In genomic region chr10:49220096-49220495, GRCm38 (mm10) we compare ENCODE assay signal across 27 mouse cellular contexts.
DNase-seq lines count a peak whose midpoint lies in the region; ATAC-seq lines count a peak whose summit lies in the region.
"Had no signal": no experiment of that assay in that cellular context is flagged by ENCODE, and none has a peak within 500 bp of the region (broad histone marks: within the 10 kb centered on the region; RNA-seq: fewer than 3 reads in every experiment).

No protein-coding gene starts in this region.

- H3K4me2 ChIP-seq in forebrain, embryonic 11.5 days (ENCODE audit: low read depth, low read length, severe bottlenecking) = no peak overlapping the region
- no peak overlapping the region for H3K4me2 ChIP-seq in midbrain, embryonic 12.5 days (replicated peaks)
- H3K4me2 ChIP-seq in midbrain, embryonic 14.5 days (ENCODE audit: low read length) = no peak overlapping the region
- no peak overlapping the region for H3K4me2 ChIP-seq in forebrain, embryonic 15.5 days (replicated peaks)
- H3K4me2 ChIP-seq in neural tube, embryonic 14.5 days (ENCODE audit: low read depth, low read length) = no peak overlapping the region
- H3K4me2 ChIP-seq: embryonic facial prominence, embryonic 12.5 days; heart, embryonic 13.5 days had no signal

- DNase-seq in forebrain, embryonic 11.5 days (ENCODE audit: low spot score) = no peak
- no peak for DNase-seq in forebrain, embryonic 10.5 days (ENCODE audit: extremely low spot score, low spot score)
- no peak for DNase-seq in midbrain, embryonic 14.5 days
- no peak for DNase-seq in kidney, adult 11 months
- DNase-seq in spleen, postnatal 14 days (ENCODE audit: low spot score in 2 of 2) = no peak
- DNase-seq: adrenal gland, adult 8-10 months; cerebellum, adult 11 months; cerebellum, adult 9-11 months; embryo, embryonic 11 days; gastrocnemius, postnatal 10 days; heart, postnatal 10 days; kidney, adult 2 months; kidney, postnatal 36 days; liver; lung, adult 2 months; lung, postnatal 10 days; right cerebral cortex, postnatal 4 days had no signal

- H3K9ac ChIP-seq in forebrain, embryonic 11.5 days (ENCODE audit: low read length) = no peak overlapping the region
- no peak overlapping the region for H3K9ac ChIP-seq in midbrain, embryonic 12.5 days (replicated peaks)
- no peak overlapping the region for H3K9ac ChIP-seq in midbrain, embryonic 14.5 days (replicated peaks; ENCODE audit: low read length)
- H3K9ac ChIP-seq in forebrain, embryonic 15.5 days (replicated peaks) = no peak overlapping the region
- no peak overlapping the region for H3K9ac ChIP-seq in neural tube, embryonic 14.5 days (replicated peaks; ENCODE audit: low read depth, low read length)
- H3K9ac ChIP-seq: embryonic facial prominence, embryonic 12.5 days; heart, embryonic 13.5 days; liver, embryonic 14.5 days had no signal

- no peaks in the 10 kb centered on the region for H3K27me3 ChIP-seq in forebrain, embryonic 11.5 days (ENCODE audit: control insufficient read depth, insufficient read depth, low read length)
- no peaks in the 10 kb centered on the region for H3K27me3 ChIP-seq in forebrain, embryonic 10.5 days (ENCODE audit: poor library complexity, severe bottlenecking)
- no peaks in the 10 kb centered on the region for H3K27me3 ChIP-seq in midbrain, embryonic 12.5 days
- no peaks in the 10 kb centered on the region for H3K27me3 ChIP-seq in midbrain, embryonic 14.5 days (ENCODE audit: control insufficient read depth, insufficient read depth, low read length)
- no peaks in the 10 kb centered on the region for H3K27me3 ChIP-seq in forebrain, embryonic 15.5 days
- H3K27me3 ChIP-seq in neural tube, embryonic 14.5 days (ENCODE audit: control insufficient read depth, insufficient read depth, low read length) = no peaks in the 10 kb centered on the region
- H3K27me3 ChIP-seq: embryonic facial prominence, embryonic 12.5 days; heart, embryonic 13.5 days had no signal

- 43% methylated on average over 1 of the region's 1 CpGs for WGBS in forebrain, embryonic 11.5 days
- 59% methylated on average over 1 of the region's 1 CpGs for WGBS in forebrain, embryonic 10.5 days
- 43% methylated on average over 1 of the region's 1 CpGs for WGBS in midbrain, embryonic 12.5 days
- 60% methylated on average over 1 of the region's 1 CpGs for WGBS in midbrain, embryonic 14.5 days
- WGBS in forebrain, embryonic 15.5 days = 12% methylated on average over 1 of the region's 1 CpGs
- WGBS in neural tube, embryonic 14.5 days = 21% methylated on average over 1 of the region's 1 CpGs

- H3K4me3 ChIP-seq in forebrain, embryonic 11.5 days (ENCODE audit: low read depth, low read length) = no peak overlapping the region
- H3K4me3 ChIP-seq in forebrain, embryonic 10.5 days = no peak overlapping the region
- no peak overlapping the region for H3K4me3 ChIP-seq in midbrain, embryonic 12.5 days
- no peak overlapping the region for H3K4me3 ChIP-seq in midbrain, embryonic 14.5 days (replicated peaks; ENCODE audit: low read depth, low read length)
- H3K4me3 ChIP-seq in forebrain, embryonic 15.5 days = no peak overlapping the region
- H3K4me3 ChIP-seq in neural tube, embryonic 14.5 days (ENCODE audit: low read depth, low read length) = no peak overlapping the region
- H3K4me3 ChIP-seq: embryonic facial prominence, embryonic 12.5 days; heart, embryonic 13.5 days; myocyte had no signal

- H3K4me1 ChIP-seq in forebrain, embryonic 11.5 days (replicated peaks; ENCODE audit: control insufficient read depth, insufficient read depth, low read length) = no peaks in the 10 kb centered on the region
- peaks cover 8% of the 10 kb centered on the region; the same call in 1 of the 2 replicates for H3K4me1 ChIP-seq in forebrain, embryonic 10.5 days
- no peaks in the 10 kb centered on the region for H3K4me1 ChIP-seq in midbrain, embryonic 12.5 days
- no peaks in the 10 kb centered on the region for H3K4me1 ChIP-seq in midbrain, embryonic 14.5 days (ENCODE audit: control insufficient read depth, insufficient read depth, low read length)
- peaks cover 5% of the 10 kb centered on the region; the same call in 1 of the 2 replicates for H3K4me1 ChIP-seq in forebrain, embryonic 15.5 days
- H3K4me1 ChIP-seq in neural tube, embryonic 14.5 days (ENCODE audit: control insufficient read depth, insufficient read depth, low read length) = no peaks in the 10 kb centered on the region
- H3K4me1 ChIP-seq: embryonic facial prominence, embryonic 12.5 days; heart, embryonic 13.5 days had no signal

- H3K27ac ChIP-seq in forebrain, embryonic 11.5 days (ENCODE audit: low read depth, low read length) = no peak overlapping the region
- no peak overlapping the region for H3K27ac ChIP-seq in forebrain, embryonic 10.5 days
- H3K27ac ChIP-seq in midbrain, embryonic 12.5 days (replicated peaks) = no peak overlapping the region
- H3K27ac ChIP-seq in midbrain, embryonic 14.5 days (replicated peaks; ENCODE audit: low read depth, low read length) = no peak overlapping the region
- H3K27ac ChIP-seq in forebrain, embryonic 15.5 days (replicated peaks) = peak overlapping the region; percentile 12; the same call in 1 of the 2 replicates
- no peak overlapping the region for H3K27ac ChIP-seq in neural tube, embryonic 14.5 days (ENCODE audit: low read depth, low read length)
- H3K27ac ChIP-seq: embryonic facial prominence, embryonic 12.5 days; heart, embryonic 13.5 days; liver, embryonic 14.5 days; macrophage had no signal

- H3K9me3 ChIP-seq in forebrain, embryonic 11.5 days (ENCODE audit: control insufficient read depth, low read length) = no peaks in the 10 kb centered on the region
- no peaks in the 10 kb centered on the region for H3K9me3 ChIP-seq in forebrain, embryonic 10.5 days
- no peaks in the 10 kb centered on the region for H3K9me3 ChIP-seq in midbrain, embryonic 12.5 days
- H3K9me3 ChIP-seq in midbrain, embryonic 14.5 days (ENCODE audit: control insufficient read depth, low read length) = no peaks in the 10 kb centered on the region
- no peaks in the 10 kb centered on the region for H3K9me3 ChIP-seq in forebrain, embryonic 15.5 days
- H3K9me3 ChIP-seq in neural tube, embryonic 14.5 days (ENCODE audit: control insufficient read depth, low read length) = no peaks in the 10 kb centered on the region
- H3K9me3 ChIP-seq: embryonic facial prominence, embryonic 12.5 days; G1E; heart, embryonic 13.5 days had no signal

- H3K36me3 ChIP-seq in forebrain, embryonic 11.5 days (ENCODE audit: control insufficient read depth, insufficient read depth, low read length) = no peaks in the 10 kb centered on the region
- H3K36me3 ChIP-seq in forebrain, embryonic 10.5 days (replicated peaks) = no peaks in the 10 kb centered on the region
- no peaks in the 10 kb centered on the region for H3K36me3 ChIP-seq in midbrain, embryonic 12.5 days
- H3K36me3 ChIP-seq in midbrain, embryonic 14.5 days (ENCODE audit: control insufficient read depth, insufficient read depth, low read length) = no peaks in the 10 kb centered on the region
- no peaks in the 10 kb centered on the region for H3K36me3 ChIP-seq in forebrain, embryonic 15.5 days
- no peaks in the 10 kb centered on the region for H3K36me3 ChIP-seq in neural tube, embryonic 14.5 days (ENCODE audit: control insufficient read depth, insufficient read depth, low read length)
- H3K36me3 ChIP-seq: embryonic facial prominence, embryonic 12.5 days; G1E; heart, embryonic 13.5 days had no signal

- ATAC-seq in forebrain, embryonic 11.5 days (replicated peaks; ENCODE audit: low FRiP score) = peak; percentile 60
- ATAC-seq in midbrain, embryonic 12.5 days (ENCODE audit: low FRiP score, low read depth) = peak; percentile 52; the same call in 1 of the 2 replicates
- ATAC-seq in midbrain, embryonic 14.5 days (ENCODE audit: low FRiP score, low TSS enrichment) = no peak
- peak; percentile 79 for ATAC-seq in forebrain, embryonic 15.5 days (replicated peaks)
- ATAC-seq in neural tube, embryonic 14.5 days (ENCODE audit: low read depth) = peak; percentile 83
- ATAC-seq: midbrain, embryonic 16.5 days had no signal
